Mouse (Mus musculus): Measurements from ENCODE around the gene Dab1. TPM values are rescaled to one million over a fixed set of nuclear protein-coding genes. Genes with fewer than 3 reads are reported as not detected.
A peak's percentile ranks its signal among the peaks of the same experiment; 100 is the strongest.

Dab1 gene
- polyA plus RNA-seq, 1 experiment from 2014 or later: 3.8 TPM

DNA sequence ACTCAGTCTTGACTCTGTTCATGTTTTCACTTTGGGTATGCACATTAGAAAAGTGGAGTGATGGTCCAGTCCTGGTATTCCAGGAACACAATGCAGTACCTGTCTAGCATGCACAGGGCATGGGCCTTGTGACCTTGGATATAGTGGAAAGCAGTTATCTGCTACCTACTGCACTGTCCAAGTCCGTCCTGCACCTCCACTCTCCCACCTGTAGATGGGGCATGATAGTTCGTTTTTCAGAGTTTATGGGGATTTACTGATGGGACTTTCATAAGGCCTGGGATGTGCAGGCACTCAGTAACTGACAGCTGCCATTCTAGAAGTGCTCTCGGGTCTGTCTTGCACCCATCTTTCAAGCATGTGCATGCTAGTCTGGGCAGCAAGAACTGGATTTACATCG is 951.4 kb downstream of the Dab1 start:
- Histone ChIP-seq H3K9me3 (no peaks in the 10 kb centered on the region), H3K36me3 (no peaks in the 10 kb centered on the region), H3K27me3 (no peaks in the 10 kb centered on the region), H3K9ac (no peak overlapping the region), H3K4me3 (no peak overlapping the region), H3K27ac (no peak overlapping the region), H3K4me2 (no peak overlapping the region), H3K4me1 (no peaks in the 10 kb centered on the region)
- WGBS: 60% methylated on average over 4 of the region's 4 CpGs
- ATAC-seq (ENCODE audit: borderline replicate concordance, extremely low read depth, low FRiP score, low TSS enrichment): no peak

GRCm38 (mm10) chr4:104572440-104572839 is 953.3 kb downstream of the Dab1 start:
- 60% methylated on average over 8 of the region's 8 CpGs for WGBS
- no peak overlapping the region for H3K27ac ChIP-seq
- H3K9ac ChIP-seq: no peak overlapping the region
- no peak for ATAC-seq (ENCODE audit: borderline replicate concordance, extremely low read depth, low FRiP score, low TSS enrichment)
- no peak overlapping the region for H3K4me3 ChIP-seq
- no peaks in the 10 kb centered on the region for H3K4me1 ChIP-seq
- H3K9me3 ChIP-seq: no peaks in the 10 kb centered on the region
- H3K4me2 ChIP-seq: no peak overlapping the region
- H3K36me3 ChIP-seq: no peaks in the 10 kb centered on the region
- no peaks in the 10 kb centered on the region for H3K27me3 ChIP-seq

- 71% methylated on average over 7 of the region's 7 CpGs for WGBS
- H3K9ac ChIP-seq: no peak overlapping the region
- no peak overlapping the region for H3K4me3 ChIP-seq
- H3K9me3 ChIP-seq: no peaks in the 10 kb centered on the region
- no peaks in the 10 kb centered on the region for H3K27me3 ChIP-seq
- H3K4me2 ChIP-seq: no peak overlapping the region
- H3K36me3 ChIP-seq: no peaks in the 10 kb centered on the region
- H3K27ac ChIP-seq: no peak overlapping the region
- no peak for ATAC-seq (ENCODE audit: borderline replicate concordance, extremely low read depth, low FRiP score, low TSS enrichment)
- no peaks in the 10 kb centered on the region for H3K4me1 ChIP-seq
Measured at GRCm38 (mm10) chr4:104573419-104573818, 954.3 kb downstream of the Dab1 start.

DNA sequence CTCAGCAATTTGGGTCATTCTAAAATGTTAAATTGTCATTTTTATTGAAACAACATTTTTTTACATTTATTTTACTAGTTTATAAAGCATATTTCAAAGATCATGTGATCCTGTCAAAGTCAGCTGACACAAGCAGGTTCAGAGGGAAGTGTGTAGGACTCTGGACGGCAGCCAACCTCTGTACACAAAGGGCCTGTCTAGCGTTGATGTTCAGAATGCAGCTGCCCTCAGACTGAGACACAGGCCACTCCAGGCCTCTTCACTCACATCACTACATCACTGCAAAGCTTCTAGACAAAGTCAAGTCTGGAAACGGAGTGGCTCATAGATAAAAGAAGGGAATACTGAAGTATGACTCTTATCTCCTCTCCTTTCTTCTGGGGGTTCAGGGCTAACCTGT is 959.2 kb downstream of the Dab1 start:
- no peak for ATAC-seq (ENCODE audit: borderline replicate concordance, extremely low read depth, low FRiP score, low TSS enrichment)

GRCm38 (mm10) chr4:104579946-104580544 is 960.9 kb downstream of the Dab1 start:
- 74% methylated on average over 5 of the region's 5 CpGs for WGBS
- Histone ChIP-seq H3K27ac (no peak overlapping the region), H3K4me3 (no peak overlapping the region), H3K27me3 (no peaks in the 10 kb centered on the region), H3K4me2 (no peak overlapping the region), H3K4me1 (no peaks in the 10 kb centered on the region), H3K36me3 (no peaks in the 10 kb centered on the region), H3K9me3 (no peaks in the 10 kb centered on the region), H3K9ac (no peak overlapping the region)
- no peak for ATAC-seq (ENCODE audit: borderline replicate concordance, extremely low read depth, low FRiP score, low TSS enrichment)

More for the DNA sequence above, 959.2 kb downstream of the Dab1 start:
- no peaks in the 10 kb centered on the region for H3K9me3 ChIP-seq
- H3K27ac ChIP-seq: no peak overlapping the region
- WGBS: 12% methylated on average over 3 of the region's 3 CpGs
- no peaks in the 10 kb centered on the region for H3K27me3 ChIP-seq
- H3K9ac ChIP-seq: no peak overlapping the region
- no peaks in the 10 kb centered on the region for H3K4me1 ChIP-seq
- H3K4me3 ChIP-seq: no peak overlapping the region
- no peaks in the 10 kb centered on the region for H3K36me3 ChIP-seq
- H3K4me2 ChIP-seq: no peak overlapping the region

- WGBS: 42% methylated on average over 5 of the region's 5 CpGs
- ATAC-seq (ENCODE audit: borderline replicate concordance, extremely low read depth, low FRiP score, low TSS enrichment): no peak
- Histone ChIP-seq H3K9ac (no peak overlapping the region), H3K27ac (no peak overlapping the region), H3K4me1 (no peaks in the 10 kb centered on the region), H3K36me3 (no peaks in the 10 kb centered on the region), H3K27me3 (no peaks in the 10 kb centered on the region), H3K9me3 (no peaks in the 10 kb centered on the region), H3K4me3 (no peak overlapping the region), H3K4me2 (no peak overlapping the region)
Measured at GRCm38 (mm10) chr4:104582726-104583125, 963.6 kb downstream of the Dab1 start.

DNA sequence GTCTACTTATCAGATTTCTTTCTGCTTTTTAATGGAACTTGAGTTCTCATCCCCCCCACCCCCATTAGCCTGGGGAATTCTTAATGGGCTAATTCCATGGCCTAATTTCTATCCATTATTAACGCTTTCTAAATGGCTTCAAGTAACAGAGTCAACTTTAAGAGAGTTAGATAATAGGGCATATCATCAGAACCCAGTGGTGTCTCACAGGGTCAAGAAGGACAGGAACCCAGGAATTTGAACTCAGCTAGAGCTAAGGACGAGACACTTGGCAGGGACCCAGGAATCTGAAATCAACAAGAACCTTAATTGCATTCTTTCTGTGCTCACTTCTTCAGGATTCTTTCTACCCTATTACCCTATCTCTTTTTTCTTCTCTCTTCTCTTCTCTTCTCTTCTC is 968.7 kb downstream of the Dab1 start:
- ATAC-seq (ENCODE audit: borderline replicate concordance, extremely low read depth, low FRiP score, low TSS enrichment): no peak
- H3K36me3 ChIP-seq: no peaks in the 10 kb centered on the region
- H3K27me3 ChIP-seq: no peaks in the 10 kb centered on the region
- no peak overlapping the region for H3K4me3 ChIP-seq
- H3K4me1 ChIP-seq: no peaks in the 10 kb centered on the region
- H3K9ac ChIP-seq: no peak overlapping the region
- no peak overlapping the region for H3K4me2 ChIP-seq
- WGBS: 46% methylated on average over 2 of the region's 2 CpGs
- H3K27ac ChIP-seq: no peak overlapping the region
- no peaks in the 10 kb centered on the region for H3K9me3 ChIP-seq

- Histone ChIP-seq H3K9me3 (no peaks in the 10 kb centered on the region), H3K4me1 (no peaks in the 10 kb centered on the region), H3K27ac (no peak overlapping the region), H3K4me2 (no peak overlapping the region), H3K9ac (no peak overlapping the region), H3K27me3 (no peaks in the 10 kb centered on the region), H3K36me3 (no peaks in the 10 kb centered on the region), H3K4me3 (no peak overlapping the region)
- WGBS: 83% methylated on average over 7 of the region's 7 CpGs
- no peak for ATAC-seq (ENCODE audit: borderline replicate concordance, extremely low read depth, low FRiP score, low TSS enrichment)
Measured at GRCm38 (mm10) chr4:104596936-104597335, 977.8 kb downstream of the Dab1 start.

- Histone ChIP-seq H3K36me3 (no peaks in the 10 kb centered on the region), H3K4me1 (no peaks in the 10 kb centered on the region; the same call in 1 of the 2 replicates), H3K4me3 (no peak overlapping the region), H3K9me3 (no peaks in the 10 kb centered on the region), H3K4me2 (no peak overlapping the region), H3K9ac (no peak overlapping the region), H3K27me3 (no peaks in the 10 kb centered on the region), H3K27ac (0 out of 2 replicates have a peak overlapping the region, but pooled peaks have one; percentile 21)
- ATAC-seq (ENCODE audit: borderline replicate concordance, extremely low read depth, low FRiP score, low TSS enrichment): peak; percentile 64
- WGBS: 65% methylated on average over 6 of the region's 6 CpGs
Measured at GRCm38 (mm10) chr4:104597490-104598465, 978.6 kb downstream of the Dab1 start.

- Histone ChIP-seq H3K4me1 (peaks cover 4% of the 10 kb centered on the region; the same call in 1 of the 2 replicates), H3K9me3 (no peaks in the 10 kb centered on the region), H3K4me3 (no peak overlapping the region), H3K4me2 (no peak overlapping the region), H3K27me3 (no peaks in the 10 kb centered on the region), H3K36me3 (no peaks in the 10 kb centered on the region), H3K9ac (no peak overlapping the region), H3K27ac (no peak overlapping the region)
- peak; percentile 65 for ATAC-seq (ENCODE audit: borderline replicate concordance, extremely low read depth, low FRiP score, low TSS enrichment)
- 44% methylated on average over 8 of the region's 8 CpGs for WGBS
Measured at GRCm38 (mm10) chr4:104602804-104603203, 983.6 kb downstream of the Dab1 start.

DNA sequence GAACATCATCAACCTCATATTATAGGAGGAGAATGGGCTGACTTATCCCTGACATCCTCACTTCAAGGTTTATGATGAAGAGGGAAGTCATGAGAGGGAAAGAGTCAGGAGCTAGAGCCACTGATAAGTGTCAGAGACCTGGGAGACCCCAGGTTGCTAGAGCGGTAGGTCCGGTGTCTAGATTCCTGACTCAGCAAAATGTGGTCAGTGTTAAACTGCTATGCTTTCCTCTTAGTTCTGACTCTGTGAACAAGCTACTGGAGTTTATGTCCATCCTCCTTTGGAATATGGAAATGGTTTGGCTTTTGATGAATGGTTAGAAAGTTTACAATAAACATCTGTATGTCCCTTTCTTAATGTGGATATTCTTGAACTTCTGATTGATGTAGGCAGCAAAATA is 985.1 kb downstream of the Dab1 start:
- Histone ChIP-seq H3K9me3 (no peaks in the 10 kb centered on the region), H3K4me3 (no peak overlapping the region), H3K27ac (no peak overlapping the region), H3K9ac (no peak overlapping the region), H3K4me1 (peaks cover 5% of the 10 kb centered on the region; the same call in 1 of the 2 replicates), H3K27me3 (no peaks in the 10 kb centered on the region), H3K4me2 (no peak overlapping the region), H3K36me3 (no peaks in the 10 kb centered on the region)
- no peak for ATAC-seq (ENCODE audit: borderline replicate concordance, extremely low read depth, low FRiP score, low TSS enrichment)
- WGBS: 65% methylated on average over 2 of the region's 2 CpGs

- 66% methylated on average over 8 of the region's 8 CpGs for WGBS
- no peaks in the 10 kb centered on the region for H3K9me3 ChIP-seq
- peaks cover 5% of the 10 kb centered on the region; the same call in 1 of the 2 replicates for H3K4me1 ChIP-seq
- no peak for ATAC-seq (ENCODE audit: borderline replicate concordance, extremely low read depth, low FRiP score, low TSS enrichment)
- H3K27ac ChIP-seq: no peak overlapping the region
- H3K4me3 ChIP-seq: no peak overlapping the region
- H3K4me2 ChIP-seq: no peak overlapping the region
- H3K9ac ChIP-seq: no peak overlapping the region
- H3K36me3 ChIP-seq: no peaks in the 10 kb centered on the region
- H3K27me3 ChIP-seq: no peaks in the 10 kb centered on the region
Measured at GRCm38 (mm10) chr4:104606881-104607280, 987.7 kb downstream of the Dab1 start.
